Mouse (Mus musculus) spleen, adult 2 months (tissue): ENCODE data around the gene Tkt.

Experiments
- CTCF ChIP-seq: fragments of 200-500 bp; IDR thresholded peaks from 2 replicates; pipeline ENCODE4 v1.5.1; 2011; ENCODE audit warnings: mild to moderate bottlenecking, inconsistent platforms; ENCODE audit not compliant: insufficient read depth, insufficient read length, insufficient replicate concordance; ENCODE audit errors: extremely low read depth
- POLR2A ChIP-seq: fragments of 200-500 bp; IDR thresholded peaks from 2 replicates; pipeline ENCODE4 v1.6.1; 2011; ENCODE audit warnings: low read depth, low read length, inconsistent platforms

DNA sequence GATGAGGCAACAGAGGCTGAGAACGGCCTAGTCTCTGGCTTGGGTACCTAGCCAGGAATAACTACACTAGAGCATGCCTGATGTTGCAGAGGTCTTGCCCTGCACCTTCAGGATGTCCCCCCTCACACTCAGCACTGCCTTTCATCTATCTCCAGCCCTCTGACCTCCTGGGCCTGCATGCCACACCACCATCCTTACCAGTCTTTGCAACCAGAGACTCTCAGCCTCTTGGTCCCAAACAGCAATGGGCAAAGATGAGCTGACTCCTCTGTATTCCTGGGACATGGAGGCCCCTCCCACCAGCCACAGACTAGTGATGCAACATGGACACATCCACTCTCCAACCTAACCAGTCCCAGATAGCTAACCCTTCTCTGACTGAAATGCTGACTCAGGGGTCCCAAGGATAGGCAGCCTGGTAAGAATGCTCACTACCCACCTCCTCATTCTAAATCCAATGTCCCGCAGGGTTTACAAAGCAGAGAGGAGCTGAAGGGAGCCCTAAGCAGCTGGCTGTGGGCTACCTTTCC is 70.7 kb downstream of the Tkt start:
- TF ChIP-seq POLR2A, result no peak
- no peak for TF ChIP-seq CTCF
